7 mouse cellular contexts compared by ENCODE assay signal in genomic region chr17:33717982-33718381, GRCm38 (mm10). TPM values are rescaled to one million over a fixed set of nuclear protein-coding genes. Genes with fewer than 3 reads are reported as not detected.
A peak's percentile ranks its signal among the peaks of the same experiment; 100 is the strongest.
DNase-seq lines count a peak whose midpoint lies in the region; ATAC-seq lines count a peak whose summit lies in the region.

No protein-coding gene starts in this region.

- no peaks in the 10 kb centered on the region for H3K27me3 ChIP-seq in lung, embryonic 16.5 days (ENCODE audit: control insufficient read depth, insufficient read depth, low read depth, low read length)
- H3K27me3 ChIP-seq in embryonic facial prominence, embryonic 15.5 days: no peaks in the 10 kb centered on the region
- no peaks in the 10 kb centered on the region for H3K27me3 ChIP-seq in limb, embryonic 12.5 days
- no peaks in the 10 kb centered on the region for H3K27me3 ChIP-seq in stomach, embryonic 14.5 days (ENCODE audit: control insufficient read depth, insufficient read depth, low read length)

- DNase-seq in lung, postnatal 4 days: no peak
- no peak for DNase-seq in gastrocnemius, postnatal 36 days
- no peak for DNase-seq in adrenal gland, adult 18-20 months (ENCODE audit: low spot score in 2 of 2)

- no peaks in the 10 kb centered on the region for H3K9me3 ChIP-seq in lung, embryonic 16.5 days (ENCODE audit: control insufficient read depth, low read length)
- H3K9me3 ChIP-seq in embryonic facial prominence, embryonic 15.5 days (replicated peaks): no peaks in the 10 kb centered on the region
- H3K9me3 ChIP-seq in limb, embryonic 12.5 days: no peaks in the 10 kb centered on the region
- H3K9me3 ChIP-seq in stomach, embryonic 14.5 days (ENCODE audit: control insufficient read depth, low read depth, low read length): no peaks in the 10 kb centered on the region

- intact Hi-C loops in gastrocnemius, postnatal 36 days (cut with DNase I): no loop called here

- H3K36me3 ChIP-seq in lung, embryonic 16.5 days (ENCODE audit: control insufficient read depth, insufficient read depth, low read length): no peaks in the 10 kb centered on the region
- no peaks in the 10 kb centered on the region for H3K36me3 ChIP-seq in embryonic facial prominence, embryonic 15.5 days
- no peaks in the 10 kb centered on the region for H3K36me3 ChIP-seq in limb, embryonic 12.5 days
- no peaks in the 10 kb centered on the region for H3K36me3 ChIP-seq in stomach, embryonic 14.5 days (ENCODE audit: control insufficient read depth, insufficient read depth, low read length)

- peak overlapping the region; percentile 93 for H3K4me2 ChIP-seq in lung, embryonic 16.5 days (ENCODE audit: low read depth, low read length)
- peak overlapping the region; percentile 75 for H3K4me2 ChIP-seq in embryonic facial prominence, embryonic 15.5 days (replicated peaks)
- peak overlapping the region; percentile 76 for H3K4me2 ChIP-seq in limb, embryonic 12.5 days
- H3K4me2 ChIP-seq in stomach, embryonic 14.5 days (replicated peaks; ENCODE audit: low read depth, low read length): peak overlapping the region; percentile 55

- no peaks in the 10 kb centered on the region for H3K4me1 ChIP-seq in lung, embryonic 16.5 days (replicated peaks; ENCODE audit: control insufficient read depth, insufficient read depth, low read length)
- H3K4me1 ChIP-seq in embryonic facial prominence, embryonic 15.5 days: no peaks in the 10 kb centered on the region
- peaks cover 4% of the 10 kb centered on the region; the same call in 1 of the 2 replicates for H3K4me1 ChIP-seq in limb, embryonic 12.5 days (replicated peaks)
- no peaks in the 10 kb centered on the region for H3K4me1 ChIP-seq in stomach, embryonic 14.5 days (ENCODE audit: control insufficient read depth, insufficient read depth, low read length)

- H3K9ac ChIP-seq in lung, embryonic 16.5 days (ENCODE audit: low read length): peak overlapping the region; percentile 81
- peak overlapping the region; percentile 57 for H3K9ac ChIP-seq in embryonic facial prominence, embryonic 15.5 days
- peak overlapping the region; percentile 60 for H3K9ac ChIP-seq in limb, embryonic 12.5 days (replicated peaks)
- peak overlapping the region; percentile 50 for H3K9ac ChIP-seq in stomach, embryonic 14.5 days (replicated peaks; ENCODE audit: low read depth, low read length)

- peak overlapping the region; percentile 92 for H3K4me3 ChIP-seq in lung, embryonic 16.5 days (ENCODE audit: low read length)
- peak overlapping the region; percentile 85 for H3K4me3 ChIP-seq in embryonic facial prominence, embryonic 15.5 days (replicated peaks)
- peak overlapping the region; percentile 83 for H3K4me3 ChIP-seq in limb, embryonic 12.5 days (replicated peaks)
- H3K4me3 ChIP-seq in stomach, embryonic 14.5 days (ENCODE audit: low read depth, low read length): peak overlapping the region; percentile 86

- WGBS in lung, embryonic 16.5 days: 8% methylated on average over 8 of the region's 8 CpGs
- WGBS in embryonic facial prominence, embryonic 15.5 days: 9% methylated on average over 8 of the region's 8 CpGs
- 12% methylated on average over 8 of the region's 8 CpGs for WGBS in limb, embryonic 12.5 days
- 9% methylated on average over 8 of the region's 8 CpGs for WGBS in stomach, embryonic 14.5 days

- ATAC-seq in lung, embryonic 16.5 days (ENCODE audit: low read depth): no peak
- ATAC-seq in embryonic facial prominence, embryonic 15.5 days (ENCODE audit: insufficient number of reproducible peaks, low FRiP score, low TSS enrichment, low read depth): no peak
- ATAC-seq in limb, embryonic 12.5 days (ENCODE audit: insufficient number of reproducible peaks, insufficient read depth, low FRiP score, low TSS enrichment, low read depth): no peak
- no peak for ATAC-seq in stomach, embryonic 14.5 days (ENCODE audit: insufficient number of reproducible peaks, insufficient read depth, low FRiP score, low read depth)

- 0 out of 2 replicates have a peak overlapping the region, but pooled peaks have one; percentile 1 for H3K27ac ChIP-seq in lung, embryonic 16.5 days (ENCODE audit: low read length)
- no peak overlapping the region for H3K27ac ChIP-seq in embryonic facial prominence, embryonic 15.5 days (replicated peaks)
- peak overlapping the region; percentile 35; the same call in 1 of the 2 replicates for H3K27ac ChIP-seq in limb, embryonic 12.5 days
- no peak overlapping the region for H3K27ac ChIP-seq in stomach, embryonic 14.5 days (ENCODE audit: low read length)

RNA-seq across cellular contexts. Expression of gene March2, which starts 0.5 kb away (rescaled TPM):
- 61.8 and 72.0 TPM in 2 replicates for polyA plus RNA-seq in lung, embryonic 16.5 days (2015; fragmentation: Nextera tagmentation; extraction: Ambion mirVana)
- polyA plus RNA-seq in embryonic facial prominence, embryonic 15.5 days (2015; fragmentation: Nextera tagmentation; extraction: Ambion mirVana): 58.6 and 60.6 TPM in 2 replicates
- 39.1 and 39.4 TPM in 2 replicates for polyA plus RNA-seq in limb, embryonic 12.5 days (2016; fragmentation: Nextera tagmentation; extraction: Ambion mirVana)
- polyA plus RNA-seq in stomach, embryonic 14.5 days (2014; fragmentation: Nextera tagmentation; extraction: Ambion mirVana): 42.8 and 49.3 TPM in 2 replicates
- total RNA-seq in gastrocnemius, postnatal 36 days (2021): 10 to 100 TPM; 83.8 to 92.6 TPM
- 100 to 1,000 TPM; 122 to 124 TPM for total RNA-seq in adrenal gland, adult 18-20 months (2021)

RNA-seq across cellular contexts. Expression of gene Hnrnpm, which starts 31.3 kb away (rescaled TPM):
- polyA plus RNA-seq in lung, embryonic 16.5 days (2015; fragmentation: Nextera tagmentation; extraction: Ambion mirVana): 315 and 351 TPM in 2 replicates
- polyA plus RNA-seq in embryonic facial prominence, embryonic 15.5 days (2015; fragmentation: Nextera tagmentation; extraction: Ambion mirVana): 281 and 283 TPM in 2 replicates
- 477 and 517 TPM in 2 replicates for polyA plus RNA-seq in limb, embryonic 12.5 days (2016; fragmentation: Nextera tagmentation; extraction: Ambion mirVana)
- 313 and 333 TPM in 2 replicates for polyA plus RNA-seq in stomach, embryonic 14.5 days (2014; fragmentation: Nextera tagmentation; extraction: Ambion mirVana)
- 10 to 100 TPM; 57.9 to 64.7 TPM for total RNA-seq in gastrocnemius, postnatal 36 days (2021)
- total RNA-seq in adrenal gland, adult 18-20 months (2021): 100 to 1,000 TPM; 169 to 184 TPM

RNA-seq across cellular contexts. Expression of gene Rab11b, which starts 42.3 kb away (rescaled TPM):
- polyA plus RNA-seq in lung, embryonic 16.5 days (2015; fragmentation: Nextera tagmentation; extraction: Ambion mirVana): 279 and 289 TPM in 2 replicates
- 269 and 325 TPM in 2 replicates for polyA plus RNA-seq in embryonic facial prominence, embryonic 15.5 days (2015; fragmentation: Nextera tagmentation; extraction: Ambion mirVana)
- 335 and 351 TPM in 2 replicates for polyA plus RNA-seq in limb, embryonic 12.5 days (2016; fragmentation: Nextera tagmentation; extraction: Ambion mirVana)
- polyA plus RNA-seq in stomach, embryonic 14.5 days (2014; fragmentation: Nextera tagmentation; extraction: Ambion mirVana): 255 and 296 TPM in 2 replicates
- total RNA-seq in gastrocnemius, postnatal 36 days (2021): 100 to 1,000 TPM; 120 to 147 TPM
- 100 to 1,000 TPM; 208 to 255 TPM for total RNA-seq in adrenal gland, adult 18-20 months (2021)

Comparison
In these comparisons a context has a peak if more than half of its experiments do, and no peak if none do; other contexts are left out.
1. H3K27ac ChIP-seq: peak in lung, embryonic 16.5 days (single experiment) and limb, embryonic 12.5 days (single experiment); none in embryonic facial prominence, embryonic 15.5 days (single experiment) and stomach, embryonic 14.5 days (single experiment).
2. Peak in every context shown above with its lines, with median percentiles within 50 percentile points of each other: H3K4me2 ChIP-seq, H3K4me3 ChIP-seq and H3K9ac ChIP-seq.